Mouse (Mus musculus) megakaryocyte, embryonic 14.5 days (primary cell): ENCODE results near the gene Rnaseh2a.

Experiments used
- FLI1 ChIP-seq: IDR thresholded peaks from 2 replicates; pipeline ENCODE4 v1.6.1; 2012; ENCODE audit warnings: low read length, inconsistent platforms, mixed read lengths
- GATA1 ChIP-seq: IDR thresholded peaks from 3 replicates; pipeline ENCODE4 v1.6.1; 2012; ENCODE audit warnings: mixed read lengths, low read length, inconsistent platforms, borderline replicate concordance

- TF ChIP-seq GATA1 (no peak), FLI1 (no peak)
These were observed 28.2 kb upstream of the Rnaseh2a start for GRCm38 (mm10) chr8:84997649-84998295.
